Mouse (Mus musculus) T-helper 2 cell (primary cell): ENCODE data around the gene Sall1.

Source experiments
- in situ Hi-C: fragments of 300-600 bp; cut with MboI, MseI; formaldehyde crosslinking; loops from one replicate; pipeline ENCODE4 v1.15.1; 2025; ENCODE audit warnings: high pct_unique_total_duplicates

The Sall1 gene

DNA sequence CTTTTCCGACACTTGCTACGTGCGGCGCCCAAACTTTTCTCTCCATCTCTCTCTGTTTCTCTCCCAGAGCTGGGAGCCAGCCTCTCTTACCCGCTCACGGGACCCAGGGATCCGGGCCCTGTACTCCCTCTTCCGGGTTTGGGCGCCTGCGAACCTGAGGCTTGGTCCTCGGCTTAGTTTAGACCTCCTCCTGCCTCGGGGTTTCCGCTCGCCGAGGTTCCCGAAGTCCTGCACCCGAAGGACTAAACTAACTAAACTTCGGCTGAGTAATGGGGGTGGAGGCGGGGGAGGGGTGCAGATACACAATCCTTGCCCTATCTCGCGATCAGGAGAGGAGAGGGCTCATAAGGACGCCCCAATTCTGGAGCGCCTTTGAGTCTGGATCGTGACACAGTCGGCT lies at the start of gene Sall1:
Gene Sall1, minus strand, starts transcription at position 223 of the 400 bp plus-strand sequence.
- in situ Hi-C loops: no loop called here

DNA sequence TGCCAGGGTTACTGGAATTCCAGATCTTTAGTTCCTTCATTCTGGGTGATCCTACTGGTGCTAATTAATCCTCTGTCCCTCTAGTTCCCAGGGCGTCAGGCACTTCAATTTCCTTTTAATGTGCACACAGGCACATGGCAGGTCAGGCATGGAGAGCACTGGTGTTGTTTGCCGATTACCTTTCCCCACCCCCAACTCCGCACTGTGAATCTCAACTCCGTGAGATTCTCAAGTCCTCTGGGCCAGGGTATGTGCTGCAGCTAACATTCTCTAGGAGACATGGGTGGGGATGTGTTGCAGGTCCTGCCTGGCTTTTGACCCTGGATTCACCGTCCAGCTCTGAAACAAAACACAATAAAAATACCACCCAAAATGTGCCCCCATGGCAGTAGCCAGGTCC lies 46.0 kb upstream of the Sall1 start:
- in situ Hi-C loops: no loop called here

DNA sequence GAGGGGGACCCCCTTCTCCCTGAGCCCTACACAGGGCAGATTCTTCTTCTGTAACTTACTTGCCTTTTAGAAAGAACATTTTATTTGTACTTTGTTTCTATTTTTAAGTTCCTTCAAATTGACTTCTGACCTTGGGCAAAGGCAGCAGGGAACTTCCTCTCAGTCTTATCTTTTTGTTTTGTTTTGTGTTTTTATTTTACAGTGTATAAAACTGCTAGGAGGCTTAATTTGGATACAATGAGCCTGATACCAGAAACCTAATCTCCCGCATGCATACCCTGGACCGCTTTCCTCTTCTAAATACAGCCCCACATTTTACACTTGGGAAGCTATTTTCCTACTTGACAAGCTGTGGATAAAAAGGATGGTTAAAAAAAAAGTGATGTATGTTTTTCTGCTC lies 35.2 kb upstream of the Sall1 start:
- in situ Hi-C loops: no loop called here

DNA sequence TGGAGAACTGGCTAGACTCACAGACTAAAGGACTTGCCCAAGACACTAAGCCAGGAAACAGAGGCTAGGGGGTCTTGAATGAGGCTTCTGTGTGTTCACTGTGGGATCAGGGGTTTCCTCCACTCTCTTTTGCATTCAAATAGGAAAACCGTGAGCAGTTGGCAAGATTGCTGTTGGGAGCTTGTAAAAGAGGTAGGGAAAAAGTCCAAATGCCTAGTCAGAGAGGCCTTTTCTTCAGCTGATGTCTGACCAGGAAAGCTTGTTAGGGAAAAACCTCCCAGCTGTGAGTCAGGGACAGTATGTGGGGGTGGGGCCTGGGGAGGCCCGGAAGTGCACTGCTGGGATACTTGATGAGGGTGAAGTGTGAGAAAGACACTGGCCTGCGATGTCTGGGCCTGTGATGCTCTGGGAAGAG lies 29.0 kb upstream of the Sall1 start:
- in situ Hi-C loops: no loop called here

DNA sequence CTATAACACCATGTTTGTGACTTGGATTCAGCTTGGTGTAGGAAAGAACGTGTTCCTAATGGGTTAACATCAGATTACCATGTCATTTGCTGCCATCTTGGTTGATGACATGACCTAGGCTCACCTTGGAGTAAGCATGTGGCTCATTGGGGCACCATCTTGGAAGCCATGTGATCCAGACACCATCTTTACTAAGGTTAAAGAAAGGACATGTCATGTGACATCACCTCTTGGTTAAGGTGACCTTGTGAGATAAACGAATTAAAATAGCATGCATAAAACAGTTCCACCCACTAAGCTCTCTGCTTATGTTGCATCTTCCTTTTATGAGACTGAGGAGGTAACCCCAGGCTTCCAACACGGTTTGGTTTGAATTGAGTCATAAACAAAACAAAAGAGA lies 23.5 kb upstream of the Sall1 start:
- in situ Hi-C loops: no loop called here

DNA sequence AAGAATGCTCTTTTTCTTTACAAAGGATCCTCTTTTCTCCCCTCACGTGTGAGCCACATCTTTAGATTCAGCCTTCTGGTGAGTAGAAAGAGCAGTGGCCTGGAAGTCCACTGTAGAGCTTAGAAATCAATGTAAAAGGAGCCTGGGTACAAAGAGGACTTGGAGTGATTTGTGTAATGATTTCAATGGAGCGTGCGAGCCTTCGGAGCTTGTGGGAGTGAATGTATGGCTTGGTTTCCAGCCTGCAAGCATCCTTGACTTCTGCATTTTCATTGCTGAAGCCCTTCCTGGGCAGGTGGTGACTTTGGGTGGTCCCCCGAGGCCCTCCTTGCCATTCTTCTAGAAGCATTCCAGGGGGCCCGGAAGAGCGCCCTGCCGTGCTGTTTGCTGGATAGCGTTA lies 20.1 kb upstream of the Sall1 start:
- in situ Hi-C loops: no loop called here

DNA sequence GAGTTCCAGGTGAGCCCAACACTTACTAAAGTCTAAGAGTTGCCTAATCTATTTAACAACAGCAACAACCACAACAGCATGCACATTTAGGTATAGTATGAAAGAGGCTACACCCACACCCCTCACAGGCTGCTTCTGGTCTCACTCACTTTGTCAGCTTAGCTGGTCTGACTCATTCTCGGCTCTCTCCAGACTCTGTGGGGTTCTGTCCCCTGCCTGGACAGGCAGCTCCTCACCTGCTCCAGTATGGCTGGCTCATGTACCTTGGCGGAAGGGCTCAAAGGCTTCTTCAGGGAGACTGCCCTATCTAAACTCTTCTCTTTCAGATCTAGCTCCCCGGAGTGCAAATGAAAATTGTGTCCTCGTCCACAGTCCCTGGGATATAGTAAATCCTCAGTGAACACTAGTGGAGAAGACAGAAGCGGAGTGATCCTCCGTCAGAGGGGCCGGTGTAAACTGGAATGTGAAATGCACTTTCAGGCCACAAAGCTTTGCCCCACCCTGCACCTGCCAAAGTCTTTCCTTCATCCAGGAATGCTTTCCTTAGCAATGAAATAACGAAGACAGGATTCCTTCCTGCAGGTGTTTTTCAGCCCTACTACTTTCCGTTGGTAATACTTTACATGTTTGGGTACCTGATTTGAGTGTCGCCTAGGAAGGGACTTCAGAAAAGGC lies 19.5 kb upstream of the Sall1 start:
- in situ Hi-C loops: no loop called here

DNA sequence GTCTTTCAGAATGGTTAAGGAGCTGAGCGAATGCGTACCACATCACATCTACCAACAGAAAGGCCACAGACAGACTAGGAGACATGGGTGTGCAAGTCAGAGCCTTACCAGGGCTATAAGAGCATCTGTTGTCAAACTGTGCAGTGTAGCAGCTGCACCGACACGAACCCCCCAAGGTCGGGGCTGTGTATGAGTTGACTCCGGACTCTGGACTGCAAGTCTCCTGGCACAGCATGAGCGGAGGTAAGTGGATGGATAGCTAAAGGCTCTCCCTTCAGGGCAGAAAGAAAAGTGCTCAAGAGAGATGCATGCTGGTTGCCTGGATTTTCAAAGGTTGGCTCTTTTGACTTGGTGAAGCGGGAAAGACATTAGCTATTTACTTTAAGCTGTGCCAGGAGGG lies 16.8 kb upstream of the Sall1 start:
- in situ Hi-C loops: no loop called here

DNA sequence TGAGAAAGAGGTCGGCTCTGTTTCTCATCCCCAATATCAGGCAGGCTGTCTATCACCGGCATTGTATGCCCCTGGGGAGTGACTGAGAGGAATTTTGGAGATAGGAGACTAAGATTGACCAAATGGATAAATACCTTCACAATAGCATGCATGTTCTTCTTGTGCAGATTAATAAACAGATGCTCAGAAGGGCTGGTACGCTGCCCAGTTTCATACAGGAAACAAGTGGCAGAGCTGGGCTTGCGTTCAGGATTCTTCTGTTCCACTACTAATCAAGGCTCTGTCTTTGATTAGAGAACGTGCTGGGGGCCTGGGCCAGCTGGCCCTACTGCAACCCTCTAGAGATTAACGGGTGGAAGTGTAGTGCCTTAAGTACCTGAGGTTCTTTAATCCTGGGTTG lies 15.5 kb upstream of the Sall1 start:
- in situ Hi-C loops: no loop called here

DNA sequence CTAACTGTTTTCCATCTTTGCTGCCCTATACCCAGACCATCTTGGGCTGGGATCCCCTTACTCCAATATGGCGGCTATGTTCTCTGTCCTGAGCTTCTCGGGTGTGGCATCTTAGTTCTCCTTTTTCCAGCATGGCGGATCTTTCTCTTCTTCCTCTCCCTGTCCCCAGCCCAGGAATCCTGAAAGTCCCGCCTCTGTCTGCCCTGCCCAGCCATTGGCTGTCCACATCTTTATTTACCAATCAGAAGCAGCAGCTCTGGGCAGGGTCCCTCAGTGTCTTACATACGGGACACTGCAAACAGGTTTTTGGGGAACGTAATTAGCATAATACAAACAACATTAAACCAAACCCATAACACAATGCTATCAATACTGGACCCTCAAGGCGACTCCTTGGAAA lies 8.9 kb upstream of the Sall1 start:
- in situ Hi-C loops: no loop called here

DNA sequence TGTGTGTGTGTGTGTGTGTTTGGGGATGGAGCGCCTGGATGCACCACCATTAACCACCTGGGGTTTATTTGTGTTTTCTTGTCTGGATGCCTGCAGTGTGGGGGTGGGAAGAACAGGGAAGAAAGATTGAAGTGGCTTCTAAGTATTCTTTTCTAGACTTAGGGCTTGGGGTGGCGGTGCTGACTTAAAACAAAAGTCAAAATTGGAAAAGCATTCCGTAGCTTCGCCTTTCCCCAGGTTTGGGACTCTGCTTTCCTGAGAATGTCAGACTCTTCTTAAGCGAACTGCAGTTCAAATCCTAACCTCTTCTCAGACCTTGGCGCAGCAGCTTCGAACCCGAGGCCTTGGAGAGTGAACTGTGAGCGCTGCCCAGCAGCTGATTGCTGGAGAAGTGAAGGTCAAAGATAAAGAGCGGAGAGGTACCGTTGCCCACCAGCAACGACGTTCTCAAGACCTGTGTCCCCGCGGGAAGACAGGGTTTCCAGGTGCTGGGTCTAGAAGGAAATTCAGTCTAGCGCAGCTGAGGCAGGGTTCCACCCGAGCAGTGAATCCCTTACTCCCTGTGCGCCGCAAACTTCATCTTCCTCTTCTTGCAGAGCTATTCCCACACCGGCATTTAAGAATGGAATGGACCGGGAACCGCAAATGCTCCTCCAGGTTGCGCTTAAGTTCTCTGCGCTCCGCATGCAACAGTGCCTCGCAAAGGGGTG lies 2.8 kb upstream of the Sall1 start:
- in situ Hi-C loops: no loop called here

DNA sequence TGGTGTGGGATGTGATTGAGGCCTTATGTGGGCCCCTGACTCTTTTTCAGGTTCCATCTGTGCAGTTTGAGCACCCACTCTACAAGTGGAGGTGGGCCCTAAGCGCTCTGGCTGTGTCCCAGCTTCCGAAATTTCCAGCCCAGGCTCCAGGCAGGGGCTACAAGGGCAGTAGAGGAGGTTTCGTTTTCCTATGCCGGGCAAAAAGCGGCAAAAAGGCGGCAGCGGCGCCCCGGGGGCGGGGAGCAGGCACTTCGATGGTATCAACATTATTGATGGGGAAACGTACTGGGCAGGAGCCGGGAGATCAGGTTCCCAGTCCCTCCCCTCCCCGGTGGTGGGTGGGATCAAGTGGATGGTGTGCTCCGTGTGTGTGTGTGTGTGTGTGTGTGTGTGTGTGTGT lies 2.3 kb upstream of the Sall1 start:
- in situ Hi-C loops: no loop called here

DNA sequence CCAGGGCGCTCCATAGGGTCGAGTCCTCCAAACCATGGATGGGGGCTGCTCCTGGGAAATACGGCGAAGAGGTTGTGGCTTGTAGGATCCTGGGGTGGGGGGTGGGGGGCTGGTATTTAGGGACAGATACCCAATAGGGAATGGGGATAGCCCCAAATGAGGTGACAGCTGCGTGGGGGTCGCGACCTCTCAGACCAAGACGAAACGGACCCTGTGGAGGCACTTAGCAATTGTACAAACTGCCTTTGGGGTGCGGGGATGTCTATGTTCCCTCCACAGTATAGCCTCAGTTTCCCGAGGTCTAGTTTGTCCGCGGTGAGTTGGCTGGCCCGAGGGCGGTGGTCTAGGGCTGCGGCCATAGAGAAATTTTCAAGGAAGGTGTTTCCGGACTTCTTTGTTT lies 1.8 kb upstream of the Sall1 start:
- in situ Hi-C loops: no loop called here

DNA sequence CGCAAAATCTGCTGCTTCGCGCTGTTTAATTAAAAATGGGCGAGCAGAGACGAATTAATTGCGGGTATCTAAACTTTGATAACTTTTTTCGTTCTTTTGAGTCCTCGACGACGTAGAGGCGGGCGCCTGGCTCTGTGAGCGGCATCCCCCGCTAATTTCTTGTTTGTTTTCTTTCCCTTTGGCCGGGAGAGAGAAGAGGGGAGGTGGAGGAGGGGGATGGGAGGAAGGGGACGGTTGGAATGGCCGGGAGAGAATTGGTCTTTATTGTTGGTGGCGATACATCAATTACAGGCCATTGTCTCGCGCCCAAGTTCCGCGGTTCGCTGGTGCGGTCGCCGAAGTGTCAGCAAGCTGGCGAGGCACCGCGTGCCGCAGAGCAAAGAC lies 1.2 kb upstream of the Sall1 start:
- in situ Hi-C loops: no loop called here

DNA sequence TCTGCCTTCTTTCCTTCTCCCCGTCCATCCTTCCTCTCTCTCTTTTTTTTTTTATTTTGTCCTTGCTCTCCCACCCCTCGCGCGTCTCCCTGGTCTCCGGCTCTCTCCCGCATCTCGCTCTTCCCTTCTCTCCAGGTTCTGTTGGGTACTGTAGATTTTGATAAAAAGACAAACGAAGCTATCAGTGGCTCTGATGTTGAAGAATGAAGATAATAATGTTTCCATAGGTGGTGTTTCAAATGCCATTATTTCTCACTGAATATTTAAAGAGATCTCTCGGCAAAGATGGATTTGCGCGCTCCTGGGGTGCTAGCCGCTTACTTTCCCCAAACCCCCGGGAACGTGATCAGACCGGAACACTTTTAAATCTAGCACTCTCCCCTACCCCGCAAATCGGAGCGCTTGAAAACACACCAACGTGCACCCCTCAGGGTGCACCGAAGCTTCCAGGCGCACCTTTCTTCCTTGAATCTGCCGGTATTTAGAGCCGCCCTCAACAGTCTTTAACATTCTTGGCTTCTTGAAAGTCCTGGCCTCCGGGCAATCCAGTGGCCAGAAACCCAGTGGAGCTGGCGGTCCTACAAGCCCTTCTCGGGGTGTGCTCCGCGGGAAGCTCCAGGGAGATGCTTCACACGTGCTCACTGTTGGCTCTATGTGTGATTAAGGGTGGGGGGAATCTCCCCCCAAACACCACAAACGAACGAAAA lies 702 bp upstream of the Sall1 start:
- in situ Hi-C loops: no loop called here

DNA sequence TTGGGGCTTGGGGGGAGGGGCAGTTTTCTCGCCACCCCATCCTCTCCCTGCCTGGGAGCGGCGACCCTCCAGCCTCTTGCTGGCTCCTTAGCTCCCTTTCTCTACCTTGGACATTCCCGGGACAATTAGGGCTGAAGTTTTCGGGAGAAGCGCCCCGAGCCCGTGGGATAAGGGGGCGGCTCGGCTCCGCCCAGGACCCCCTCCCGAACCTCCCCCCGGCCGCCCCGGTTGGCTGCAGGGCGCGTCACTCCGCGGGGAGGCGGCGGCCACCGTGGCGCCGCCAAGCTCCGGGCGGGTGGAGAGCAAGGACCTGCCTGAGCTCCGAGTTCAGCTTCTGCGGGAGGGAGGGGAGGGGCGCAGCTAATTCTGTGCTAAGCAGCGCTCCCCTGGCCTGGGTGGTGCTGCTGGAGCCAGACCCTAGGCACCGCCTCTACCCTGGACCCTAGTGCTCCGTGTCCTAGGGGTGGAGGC lies 556 bp downstream of the Sall1 start:
- in situ Hi-C loops: no loop called here

DNA sequence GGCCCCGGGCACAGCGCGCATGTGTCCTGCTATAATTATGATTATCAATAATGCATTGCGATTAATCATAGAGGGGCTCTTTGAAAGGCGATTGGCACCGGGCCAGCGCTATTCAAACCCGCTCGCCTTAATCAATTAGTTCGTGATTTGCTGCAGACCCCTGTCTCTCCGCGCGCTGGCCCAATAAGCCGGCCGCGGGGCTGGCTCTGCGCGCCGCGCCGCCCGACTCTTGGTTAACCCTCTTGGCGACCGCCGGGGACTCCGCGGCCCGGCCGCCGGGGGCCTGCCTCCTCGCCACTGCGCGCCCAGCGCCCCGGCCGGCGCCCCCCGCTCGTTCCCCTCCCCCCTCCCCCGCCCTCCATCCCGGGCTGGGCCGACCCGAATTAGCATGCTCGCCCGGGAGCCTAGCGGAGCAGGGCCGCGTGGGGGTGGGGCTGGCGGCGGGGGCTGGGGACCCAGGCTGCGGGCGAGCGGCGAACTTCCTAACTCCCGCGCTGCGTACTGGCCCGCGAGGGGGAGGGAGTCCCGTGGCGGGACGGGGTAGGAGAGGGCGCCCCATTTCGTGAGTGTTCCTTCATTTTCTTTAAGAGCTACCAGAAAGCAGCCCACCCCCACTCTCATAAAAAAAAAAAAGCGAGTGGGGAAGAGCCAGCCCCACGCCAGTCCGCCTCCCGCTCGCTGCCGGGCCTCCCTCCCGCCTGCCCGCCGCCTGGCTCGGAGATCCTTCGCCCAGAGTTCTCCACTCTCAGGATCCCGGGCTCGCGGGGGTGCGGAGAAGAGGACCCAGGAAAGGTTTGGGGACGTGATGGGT lies 1.2 kb downstream of the Sall1 start:
- in situ Hi-C loops: no loop called here

DNA sequence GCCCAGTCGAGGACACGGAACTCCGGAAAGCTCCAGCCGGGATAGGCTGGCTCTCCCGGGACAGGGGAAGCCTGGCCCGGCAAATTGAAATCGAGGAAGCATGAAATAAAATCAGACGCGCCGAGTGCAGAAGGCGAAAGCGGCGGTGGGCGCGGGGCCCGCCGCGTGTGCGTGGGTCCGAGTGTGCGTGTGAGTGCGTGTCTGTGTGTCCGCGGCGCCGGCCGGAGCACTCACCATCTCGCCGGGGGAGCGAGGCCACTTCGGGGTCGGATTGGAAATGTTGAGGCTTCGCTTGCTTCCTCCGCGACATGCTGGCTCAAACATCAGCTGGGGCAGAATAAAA lies 1.9 kb downstream of the Sall1 start:
- in situ Hi-C loops: no loop called here

DNA sequence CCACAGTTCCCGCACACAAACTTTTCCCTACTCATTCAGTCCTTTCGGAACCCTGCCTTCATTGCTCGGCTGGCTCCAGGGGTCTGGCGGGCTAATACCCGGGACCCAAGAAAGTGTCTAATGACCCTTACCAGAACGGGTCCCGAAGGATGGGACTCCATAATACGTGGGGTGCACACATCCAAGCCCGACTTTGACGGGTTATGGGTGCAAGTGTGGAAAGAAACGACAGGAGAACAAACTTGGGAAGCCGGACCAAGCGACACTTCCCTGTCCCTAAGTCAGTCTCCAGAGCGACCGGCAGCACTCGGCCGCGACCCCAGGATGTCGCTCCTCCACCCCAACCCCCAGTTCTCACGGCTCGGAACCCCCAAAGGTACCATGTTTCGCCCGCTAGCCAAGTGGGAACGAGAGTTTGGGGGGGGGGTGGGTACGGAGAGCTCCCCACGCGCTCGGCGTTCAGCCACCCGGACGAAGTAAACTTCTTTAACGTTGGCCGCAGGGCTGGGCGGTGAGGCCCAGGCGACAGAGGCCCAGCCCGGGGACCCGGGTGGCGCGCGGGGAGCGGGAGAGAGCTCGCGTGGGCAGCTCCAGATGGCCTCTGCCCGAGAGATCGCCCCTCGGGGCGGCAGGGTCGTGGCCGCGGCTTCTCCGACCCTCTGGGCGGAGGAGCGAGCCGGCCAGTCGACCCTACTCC lies 2.4 kb downstream of the Sall1 start:
- in situ Hi-C loops: no loop called here

DNA sequence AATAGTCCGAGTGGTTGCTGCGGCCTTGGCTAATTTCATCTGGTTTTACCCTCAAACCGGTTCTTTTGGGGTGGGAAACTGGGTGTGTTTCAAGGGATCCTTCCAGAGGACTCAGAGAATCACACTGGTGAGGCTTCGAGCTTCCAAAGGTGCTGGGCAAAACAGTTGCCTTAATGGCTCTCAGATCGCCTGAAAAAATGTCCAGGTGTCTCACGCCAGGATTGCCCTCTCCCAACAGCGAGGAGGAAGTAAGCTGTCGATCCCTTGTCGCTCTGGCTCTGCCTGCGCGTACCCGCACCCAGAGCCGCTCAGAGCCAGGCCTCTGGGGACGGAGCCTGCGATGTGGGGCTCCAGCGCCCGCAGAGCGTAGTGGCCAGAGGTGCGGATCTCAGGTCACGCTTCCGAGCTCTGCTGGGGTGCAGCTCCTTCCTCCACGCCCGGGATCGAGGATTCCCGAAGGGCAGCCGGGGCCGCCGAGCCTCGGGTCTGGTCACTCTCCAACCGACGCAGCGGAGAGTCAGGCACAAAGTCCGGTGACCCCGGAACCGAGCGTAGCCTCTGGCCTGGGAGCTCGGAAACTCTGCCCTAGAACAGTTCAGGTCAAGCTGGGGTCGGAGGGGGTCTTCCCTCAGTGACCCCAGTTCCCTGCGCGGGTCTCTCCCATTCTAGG lies 3.1 kb downstream of the Sall1 start:
- in situ Hi-C loops: no loop called here

DNA sequence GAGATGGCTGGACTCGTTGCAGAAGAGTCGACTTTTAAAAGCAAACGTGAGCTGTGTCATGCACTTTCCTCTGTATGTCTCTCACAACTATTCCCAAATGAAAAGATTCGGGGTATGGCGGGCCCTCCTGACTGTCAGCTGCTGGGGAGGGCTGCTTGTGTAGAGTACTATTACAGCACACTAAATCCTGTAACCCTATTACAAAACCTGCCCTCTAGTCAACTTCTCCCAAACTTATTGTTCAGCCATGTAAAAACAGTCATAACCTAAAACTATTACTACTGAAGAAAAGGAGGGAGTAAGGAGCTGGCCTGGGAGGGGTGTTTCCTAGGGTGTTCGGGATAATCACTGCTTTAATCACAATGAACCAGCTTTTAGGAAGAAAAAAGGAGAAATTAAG lies 4.1 kb downstream of the Sall1 start:
- in situ Hi-C loops: no loop called here
